In genomic region chr4:77259250-77259971, GRCm38 (mm10) we compare ENCODE assay signal across 8 mouse cellular contexts.
DNase-seq lines count a peak whose midpoint lies in the region; ATAC-seq lines count a peak whose summit lies in the region.

No protein-coding gene starts in this region.

- ATAC-seq in heart, embryonic 14.5 days (ENCODE audit: insufficient number of reproducible peaks, insufficient read depth, low FRiP score, low read depth), result no peak
- no peak for ATAC-seq in midbrain, embryonic 14.5 days (ENCODE audit: low FRiP score, low TSS enrichment)
- ATAC-seq in midbrain, embryonic 11.5 days (ENCODE audit: low FRiP score), result no peak
- peak; percentile 70 for ATAC-seq in intestine, embryonic 15.5 days
- ATAC-seq in stomach, embryonic 15.5 days (ENCODE audit: insufficient read depth, low FRiP score, low read depth), result peak; percentile 75; the same call in 1 of the 2 replicates

- H3K27me3 ChIP-seq in heart, embryonic 14.5 days (ENCODE audit: control insufficient read depth, insufficient read depth, low read length), result no peaks in the 10 kb centered on the region
- H3K27me3 ChIP-seq in heart, embryonic 10.5 days (ENCODE audit: insufficient read depth, poor library complexity, severe bottlenecking), result no peaks in the 10 kb centered on the region
- H3K27me3 ChIP-seq in midbrain, embryonic 14.5 days (ENCODE audit: control insufficient read depth, insufficient read depth, low read length), result no peaks in the 10 kb centered on the region
- H3K27me3 ChIP-seq in midbrain, embryonic 11.5 days (ENCODE audit: control insufficient read depth, insufficient read depth, low read length), result no peaks in the 10 kb centered on the region
- no peaks in the 10 kb centered on the region for H3K27me3 ChIP-seq in intestine, embryonic 15.5 days (replicated peaks)
- no peaks in the 10 kb centered on the region for H3K27me3 ChIP-seq in stomach, embryonic 15.5 days (replicated peaks)

- no peaks in the 10 kb centered on the region for H3K36me3 ChIP-seq in heart, embryonic 14.5 days (ENCODE audit: control insufficient read depth, insufficient read depth, low read length)
- H3K36me3 ChIP-seq in heart, embryonic 10.5 days, result no peaks in the 10 kb centered on the region
- H3K36me3 ChIP-seq in midbrain, embryonic 14.5 days (ENCODE audit: control insufficient read depth, insufficient read depth, low read length), result no peaks in the 10 kb centered on the region
- no peaks in the 10 kb centered on the region for H3K36me3 ChIP-seq in midbrain, embryonic 11.5 days (ENCODE audit: control insufficient read depth, insufficient read depth, low read length)
- no peaks in the 10 kb centered on the region for H3K36me3 ChIP-seq in intestine, embryonic 15.5 days
- H3K36me3 ChIP-seq in stomach, embryonic 15.5 days, result no peaks in the 10 kb centered on the region

- H3K4me1 ChIP-seq in heart, embryonic 14.5 days (ENCODE audit: control insufficient read depth in 2 of 2, insufficient read depth in 2 of 2, low read length in 2 of 2), result peaks cover 0 to 8% of the 10 kb centered on the region in 2 experiments; a peak in 2 of 4 replicates
- no peaks in the 10 kb centered on the region for H3K4me1 ChIP-seq in heart, embryonic 10.5 days
- no peaks in the 10 kb centered on the region for H3K4me1 ChIP-seq in midbrain, embryonic 14.5 days (ENCODE audit: control insufficient read depth, insufficient read depth, low read length)
- H3K4me1 ChIP-seq in midbrain, embryonic 11.5 days (ENCODE audit: control insufficient read depth, insufficient read depth, low read length), result no peaks in the 10 kb centered on the region
- H3K4me1 ChIP-seq in intestine, embryonic 15.5 days (replicated peaks), result no peaks in the 10 kb centered on the region
- H3K4me1 ChIP-seq in stomach, embryonic 15.5 days, result no peaks in the 10 kb centered on the region

- peak overlapping the region; percentile 39 for H3K4me2 ChIP-seq in heart, embryonic 14.5 days (ENCODE audit: low read length)
- no peak overlapping the region for H3K4me2 ChIP-seq in midbrain, embryonic 14.5 days (ENCODE audit: low read length)
- H3K4me2 ChIP-seq in midbrain, embryonic 11.5 days, result no peak overlapping the region
- H3K4me2 ChIP-seq in intestine, embryonic 15.5 days (replicated peaks), result no peak overlapping the region
- no peak overlapping the region for H3K4me2 ChIP-seq in stomach, embryonic 15.5 days

- H3K9me3 ChIP-seq in heart, embryonic 14.5 days (ENCODE audit: control insufficient read depth, low read length), result no peaks in the 10 kb centered on the region
- H3K9me3 ChIP-seq in heart, embryonic 10.5 days, result no peaks in the 10 kb centered on the region
- no peaks in the 10 kb centered on the region for H3K9me3 ChIP-seq in midbrain, embryonic 14.5 days (ENCODE audit: control insufficient read depth, low read length)
- no peaks in the 10 kb centered on the region for H3K9me3 ChIP-seq in midbrain, embryonic 11.5 days (ENCODE audit: control insufficient read depth, low read length)
- H3K9me3 ChIP-seq in intestine, embryonic 15.5 days, result no peaks in the 10 kb centered on the region
- H3K9me3 ChIP-seq in stomach, embryonic 15.5 days, result no peaks in the 10 kb centered on the region

- H3K9ac ChIP-seq in heart, embryonic 14.5 days (ENCODE audit: low read length), result no peak overlapping the region
- H3K9ac ChIP-seq in midbrain, embryonic 14.5 days (replicated peaks; ENCODE audit: low read length), result no peak overlapping the region
- H3K9ac ChIP-seq in midbrain, embryonic 11.5 days (ENCODE audit: low read length), result no peak overlapping the region
- no peak overlapping the region for H3K9ac ChIP-seq in intestine, embryonic 15.5 days
- H3K9ac ChIP-seq in stomach, embryonic 15.5 days, result no peak overlapping the region

- H3K4me3 ChIP-seq in heart, embryonic 14.5 days (ENCODE audit: control insufficient read depth in 1 of 2, insufficient read depth in 1 of 2, low read depth in 1 of 2, low read length in 2 of 2), result no peak overlapping the region
- no peak overlapping the region for H3K4me3 ChIP-seq in heart, embryonic 10.5 days
- H3K4me3 ChIP-seq in midbrain, embryonic 14.5 days (replicated peaks; ENCODE audit: low read depth, low read length), result no peak overlapping the region
- H3K4me3 ChIP-seq in midbrain, embryonic 11.5 days (ENCODE audit: low read depth, low read length), result no peak overlapping the region
- no peak overlapping the region for H3K4me3 ChIP-seq in intestine, embryonic 15.5 days (replicated peaks)
- H3K4me3 ChIP-seq in stomach, embryonic 15.5 days (replicated peaks), result no peak overlapping the region

- peak overlapping the region in 1 of 2 experiments; percentile 41; a peak in 2 of 4 replicates for H3K27ac ChIP-seq in heart, embryonic 14.5 days (replicated peaks in 1 of 2; ENCODE audit: control insufficient read depth in 1 of 2, insufficient read depth in 1 of 2, low read depth in 2 of 2, low read length in 2 of 2)
- H3K27ac ChIP-seq in heart, embryonic 10.5 days, result no peak overlapping the region
- no peak overlapping the region for H3K27ac ChIP-seq in midbrain, embryonic 14.5 days (replicated peaks; ENCODE audit: low read depth, low read length)
- H3K27ac ChIP-seq in midbrain, embryonic 11.5 days (ENCODE audit: low read depth, low read length), result no peak overlapping the region
- H3K27ac ChIP-seq in intestine, embryonic 15.5 days, result no peak overlapping the region
- no peak overlapping the region for H3K27ac ChIP-seq in stomach, embryonic 15.5 days

- WGBS in heart, embryonic 14.5 days, result 40% methylated on average over 8 of the region's 8 CpGs
- 74% methylated on average over 8 of the region's 8 CpGs for WGBS in heart, embryonic 10.5 days
- 82% methylated on average over 8 of the region's 8 CpGs for WGBS in midbrain, embryonic 14.5 days
- 87% methylated on average over 8 of the region's 8 CpGs for WGBS in midbrain, embryonic 11.5 days
- WGBS in intestine, embryonic 15.5 days, result 43% methylated on average over 8 of the region's 8 CpGs
- 35% methylated on average over 8 of the region's 8 CpGs for WGBS in stomach, embryonic 15.5 days

- DNase-seq in heart, embryonic 10.5 days (ENCODE audit: low spot score), result no peak
- DNase-seq in midbrain, embryonic 14.5 days, result peak; percentile 36
- no peak for DNase-seq in midbrain, embryonic 11.5 days (ENCODE audit: low spot score, missing footprints)
- no peak for DNase-seq in adrenal gland, adult 8-10 months
- DNase-seq in adrenal gland, adult 2 months, result no peak

Comparison
In these comparisons a context has a peak if more than half of its experiments do, and no peak if none do; other contexts are left out.
1. ATAC-seq: peak in intestine, embryonic 15.5 days (single experiment) and stomach, embryonic 15.5 days (single experiment); none in heart, embryonic 14.5 days (single experiment), midbrain, embryonic 14.5 days (single experiment) and midbrain, embryonic 11.5 days (single experiment).